Mouse (Mus musculus) neural tube, embryonic 11.5 days (tissue): ENCODE results near the gene Pes1. TPM values are rescaled to one million over a fixed set of nuclear protein-coding genes. Genes with fewer than 3 reads are reported as not detected.

ENCODE experiments used
- ATAC-seq: fragments of 200-750 bp; cut with Nextera tagmentation; 2 replicates; pipeline ENCODE4 v1.8.0; 2017; ENCODE audit warnings: moderate number of reproducible peaks, mild to moderate bottlenecking, moderate TSS enrichment, moderate library complexity; ENCODE audit not compliant: insufficient read depth, low FRiP score, low TSS enrichment
- DNase-seq: peaks from one replicate; pipeline ENCODE4 v3.0.0-alpha.2; 2015; ENCODE audit warnings: low spot score
- H3K27ac ChIP-seq: fragments of 300-500 bp; sonication (generic); 2 replicates; pipeline ENCODE4 v1.5.1; 2014; ENCODE audit warnings: low read depth, mild to moderate bottlenecking, low read length
- H3K27me3 ChIP-seq: fragments of 300-500 bp; sonication (generic); 2 replicates; pipeline ENCODE4 v1.6.1; 2014; ENCODE audit warnings: mild to moderate bottlenecking, low read length, mixed read lengths; ENCODE audit not compliant: control insufficient read depth, insufficient read depth
- H3K36me3 ChIP-seq: fragments of 300-500 bp; sonication (generic); 2 replicates; pipeline ENCODE4 v1.6.1; 2014; ENCODE audit warnings: mild to moderate bottlenecking, low read length, moderate library complexity, mixed read lengths; ENCODE audit not compliant: control insufficient read depth, insufficient read depth
- H3K4me1 ChIP-seq: fragments of 300-500 bp; sonication (generic); 2 replicates; pipeline ENCODE4 v1.6.1; 2014; ENCODE audit warnings: low read length, mixed read lengths; ENCODE audit not compliant: control insufficient read depth, insufficient read depth
- H3K4me2 ChIP-seq: fragments of 300-500 bp; sonication (generic); 2 replicates; pipeline ENCODE4 v1.6.1; 2014; ENCODE audit warnings: low read depth, mild to moderate bottlenecking, moderate library complexity
- H3K4me3 ChIP-seq: fragments of 300-500 bp; sonication (generic); 2 replicates; pipeline ENCODE4 v1.5.1; 2014; ENCODE audit warnings: low read depth, low read length
- H3K9ac ChIP-seq: fragments of 300-500 bp; sonication (generic); 2 replicates; pipeline ENCODE4 v1.6.1; 2014; ENCODE audit warnings: mild to moderate bottlenecking, low read length
- H3K9me3 ChIP-seq: fragments of 300-500 bp; sonication (generic); 2 replicates; pipeline ENCODE4 v1.6.1; 2016; ENCODE audit warnings: low read length; ENCODE audit not compliant: control insufficient read depth
- WGBS: fragments of 180-500 bp; shearing (Covaris S2); extraction: QIAGEN DNeasy Blood & Tissue Kit; methylation state at CpG from one replicate; pipeline ENCODE4 v1.1.7; 2014; 5-methylcytosine and 5-hydroxymethylcytosine counted together
- polyA plus RNA-seq: library from polyadenylated mRNA; unstranded; fragments of >200 nt; fragmentation: Nextera tagmentation; extraction: Ambion mirVana; gene quantifications from 2 replicates; pipeline ENCODE4 v1.2.1, GENCODE M21; 2014

The Pes1 gene
- polyA plus RNA-seq, 1 experiment from 2014 or later = 75.2 TPM

- WGBS = 83% methylated on average over 4 of the region's 4 CpGs
- H3K4me3 ChIP-seq = no peak overlapping the region
- no peaks in the 10 kb centered on the region for H3K9me3 ChIP-seq
- H3K4me1 ChIP-seq = no peaks in the 10 kb centered on the region; the same call in 1 of the 2 replicates
- H3K4me2 ChIP-seq = no peak overlapping the region; the same call in 1 of the 2 replicates
- ATAC-seq (no peak), DNase-seq (no peak)
- H3K27ac ChIP-seq = no peak overlapping the region
- no peaks in the 10 kb centered on the region for H3K27me3 ChIP-seq
- H3K36me3 ChIP-seq = no peaks in the 10 kb centered on the region
- no peak overlapping the region for H3K9ac ChIP-seq
These were observed 33.8 kb upstream of the Pes1 start for GRCm38 (mm10) chr11:3930019-3930418.

GRCm38 (mm10) chr11:3930931-3931330, 32.8 kb upstream of the Pes1 start:
- H3K27ac ChIP-seq = no peak overlapping the region
- 25% methylated on average over 6 of the region's 6 CpGs for WGBS

GRCm38 (mm10) chr11:3931511-3932211, 32.1 kb upstream of the Pes1 start, which contains the start of gene Tcn2:
Gene Tcn2, minus strand, starts transcription at chr11:3932159.
- Histone ChIP-seq H3K4me2 (peak within 1 kb of the TSS; percentile 63), H3K27me3 (no peaks in the 10 kb centered on the region), H3K9me3 (no peaks in the 10 kb centered on the region), H3K27ac (no peak within 1 kb of the TSS), H3K9ac (peak within 1 kb of the TSS; percentile 47), H3K4me1 (no peaks in the 10 kb centered on the region; the same call in 1 of the 2 replicates), H3K4me3 (peak within 1 kb of the TSS; percentile 53), H3K36me3 (no peaks in the 10 kb centered on the region)
- WGBS = under 1% methylated on average over 19 of the region's 26 CpGs
- peak; percentile 85 for ATAC-seq
- peak; percentile 81 for DNase-seq

More at GRCm38 (mm10) chr11:3930931-3931330, 32.8 kb upstream of the Pes1 start:
- Histone ChIP-seq H3K4me3 (peak overlapping the region; percentile 53), H3K27me3 (no peaks in the 10 kb centered on the region), H3K4me2 (peak overlapping the region; percentile 63), H3K9ac (peak overlapping the region; percentile 47), H3K4me1 (no peaks in the 10 kb centered on the region; the same call in 1 of the 2 replicates), H3K36me3 (no peaks in the 10 kb centered on the region), H3K9me3 (no peaks in the 10 kb centered on the region)
- no peak for ATAC-seq
- no peak for DNase-seq

- no peak for DNase-seq
- Histone ChIP-seq H3K9me3 (no peaks in the 10 kb centered on the region), H3K36me3 (no peaks in the 10 kb centered on the region), H3K27ac (no peak overlapping the region), H3K9ac (no peak overlapping the region), H3K4me3 (no peak overlapping the region), H3K27me3 (no peaks in the 10 kb centered on the region), H3K4me1 (no peaks in the 10 kb centered on the region; the same call in 1 of the 2 replicates), H3K4me2 (no peak overlapping the region)
- no peak for ATAC-seq
- WGBS = 86% methylated on average over 9 of the region's 9 CpGs
These were observed 30.0 kb upstream of the Pes1 start for GRCm38 (mm10) chr11:3933756-3934285.

- Histone ChIP-seq H3K4me1 (no peaks in the 10 kb centered on the region; the same call in 1 of the 2 replicates), H3K9ac (no peak overlapping the region), H3K27me3 (no peaks in the 10 kb centered on the region), H3K36me3 (no peaks in the 10 kb centered on the region), H3K4me2 (no peak overlapping the region), H3K9me3 (no peaks in the 10 kb centered on the region), H3K27ac (no peak overlapping the region), H3K4me3 (no peak overlapping the region)
- no peak for DNase-seq
- ATAC-seq = no peak
- WGBS = 76% methylated on average over 4 of the region's 4 CpGs
These were observed 28.6 kb upstream of the Pes1 start for GRCm38 (mm10) chr11:3935135-3935534.

GRCm38 (mm10) chr11:3936318-3936717, 27.5 kb upstream of the Pes1 start:
- no peaks in the 10 kb centered on the region; the same call in 1 of the 2 replicates for H3K4me1 ChIP-seq
- no peak overlapping the region for H3K4me2 ChIP-seq
- no peaks in the 10 kb centered on the region for H3K9me3 ChIP-seq
- no peaks in the 10 kb centered on the region for H3K27me3 ChIP-seq
- H3K27ac ChIP-seq = no peak overlapping the region
- DNase-seq (no peak), ATAC-seq (no peak)
- no peak overlapping the region for H3K9ac ChIP-seq
- H3K36me3 ChIP-seq = no peaks in the 10 kb centered on the region
- no peak overlapping the region for H3K4me3 ChIP-seq
- WGBS = 78% methylated on average over 3 of the region's 3 CpGs

GRCm38 (mm10) chr11:3937321-3937874, 26.4 kb upstream of the Pes1 start:
- Histone ChIP-seq H3K4me2 (no peak overlapping the region), H3K27ac (no peak overlapping the region), H3K9ac (no peak overlapping the region), H3K36me3 (no peaks in the 10 kb centered on the region), H3K4me1 (no peaks in the 10 kb centered on the region; the same call in 1 of the 2 replicates), H3K27me3 (no peaks in the 10 kb centered on the region), H3K4me3 (no peak overlapping the region), H3K9me3 (no peaks in the 10 kb centered on the region)
- DNase-seq = no peak
- ATAC-seq = no peak
- 81% methylated on average over 13 of the region's 13 CpGs for WGBS

GRCm38 (mm10) chr11:3941371-3941770, 22.4 kb upstream of the Pes1 start:
- no peaks in the 10 kb centered on the region for H3K9me3 ChIP-seq
- WGBS = 91% methylated on average over 7 of the region's 7 CpGs
- H3K4me2 ChIP-seq = no peak overlapping the region
- no peak overlapping the region for H3K4me3 ChIP-seq
- no peaks in the 10 kb centered on the region for H3K36me3 ChIP-seq
- ATAC-seq (no peak), DNase-seq (no peak)
- H3K9ac ChIP-seq = no peak overlapping the region
- H3K4me1 ChIP-seq = no peaks in the 10 kb centered on the region
- no peaks in the 10 kb centered on the region for H3K27me3 ChIP-seq
- no peak overlapping the region for H3K27ac ChIP-seq
